In genomic region chr5:139543650-139544270, GRCm38 (mm10) we compare ENCODE assay signal across 8 mouse cellular contexts. TPM values are rescaled to one million over a fixed set of nuclear protein-coding genes. Genes with fewer than 3 reads are reported as not detected.
DNase-seq lines count a peak whose midpoint lies in the region; ATAC-seq and TF ChIP-seq lines count a peak whose summit lies in the region.

No protein-coding gene starts in this region.

- peaks cover 21% of the 10 kb centered on the region for H3K27me3 ChIP-seq in kidney, adult 2 months (replicated peaks; ENCODE audit: control insufficient read depth, insufficient read depth, low read length)
- H3K27me3 ChIP-seq in hindbrain, postnatal 0 days (ENCODE audit: insufficient read depth, low read length), result peaks cover 13% of the 10 kb centered on the region; the same call in 1 of the 2 replicates
- peaks cover 20% of the 10 kb centered on the region for H3K27me3 ChIP-seq in neural tube, embryonic 14.5 days (ENCODE audit: control insufficient read depth, insufficient read depth, low read length)

- 3% methylated on average over 70 of the region's 71 CpGs for WGBS in kidney, adult 2 months
- WGBS in hindbrain, postnatal 0 days, result 1% methylated on average over 70 of the region's 71 CpGs
- WGBS in neural tube, embryonic 14.5 days, result 1% methylated on average over 65 of the region's 71 CpGs

- peak overlapping the region; percentile 51 for H3K9ac ChIP-seq in hindbrain, postnatal 0 days (replicated peaks; ENCODE audit: low read length)
- peak overlapping the region; percentile 72 for H3K9ac ChIP-seq in neural tube, embryonic 14.5 days (replicated peaks; ENCODE audit: low read depth, low read length)

- DNase-seq in kidney, postnatal 4 days, result peak; percentile 71 to 78
- no peak for DNase-seq in kidney, adult 2 months
- DNase-seq in cerebellum, postnatal 25 days, result peak; percentile 93 to 95
- peak; percentile 95 for DNase-seq in hindbrain, postnatal 0 days (ENCODE audit: low spot score)
- DNase-seq in adrenal gland, adult 18-20 months (ENCODE audit: low spot score in 2 of 2), result no peak
- DNase-seq in urinary bladder, adult 2 months (ENCODE audit: low spot score), result no peak

- H3K36me3 ChIP-seq in kidney, adult 2 months (ENCODE audit: control insufficient read depth, insufficient read depth, low read length), result no peaks in the 10 kb centered on the region
- H3K36me3 ChIP-seq in hindbrain, postnatal 0 days (ENCODE audit: insufficient read depth, low read length), result no peaks in the 10 kb centered on the region
- H3K36me3 ChIP-seq in neural tube, embryonic 14.5 days (ENCODE audit: control insufficient read depth, insufficient read depth, low read length), result no peaks in the 10 kb centered on the region

- TF ChIP-seq POLR2A in kidney, adult 2 months (IDR thresholded peaks at IDR 0.05; ENCODE audit: low read depth, low read length), result no peak

- H3K4me3 ChIP-seq in kidney, adult 2 months (ENCODE audit: insufficient read depth, low read depth, low read length), result no peak overlapping the region
- peak overlapping the region; percentile 56 for H3K4me3 ChIP-seq in hindbrain, postnatal 0 days (ENCODE audit: low read length)
- peak overlapping the region; percentile 48 for H3K4me3 ChIP-seq in neural tube, embryonic 14.5 days (ENCODE audit: low read depth, low read length)

- peak; percentile 67 for ATAC-seq in hindbrain, postnatal 0 days
- ATAC-seq in neural tube, embryonic 14.5 days (ENCODE audit: low read depth), result peak; percentile 39
- ATAC-seq in megakaryocyte, adult 5-6 weeks (ENCODE audit: poor library complexity, severe bottlenecking), result no peak

- TF ChIP-seq CTCF in kidney, adult 2 months (conservative IDR thresholded peaks at IDR 0.05; ENCODE audit: insufficient read depth, insufficient read length, low read depth, low read length), result no peak
- TF ChIP-seq CTCF in hindbrain, postnatal 0 days (IDR thresholded peaks at IDR 0.05; ENCODE audit: low read depth), result no peak

- no peaks in the 10 kb centered on the region for H3K9me3 ChIP-seq in hindbrain, postnatal 0 days (ENCODE audit: low read length)
- H3K9me3 ChIP-seq in neural tube, embryonic 14.5 days (ENCODE audit: control insufficient read depth, low read length), result no peaks in the 10 kb centered on the region

- peak overlapping the region; percentile 53 for H3K4me2 ChIP-seq in hindbrain, postnatal 0 days (ENCODE audit: low read depth, low read length)
- H3K4me2 ChIP-seq in neural tube, embryonic 14.5 days (ENCODE audit: low read depth, low read length), result peak overlapping the region; percentile 71

- no peak overlapping the region for H3K27ac ChIP-seq in kidney, adult 2 months (ENCODE audit: insufficient read depth, low read depth, low read length)
- H3K27ac ChIP-seq in hindbrain, postnatal 0 days, result peak overlapping the region; percentile 69
- peak overlapping the region; percentile 70 for H3K27ac ChIP-seq in neural tube, embryonic 14.5 days (ENCODE audit: low read depth, low read length)

- H3K4me1 ChIP-seq in kidney, adult 2 months (ENCODE audit: control insufficient read depth, insufficient read depth, low read length), result no peaks in the 10 kb centered on the region
- no peaks in the 10 kb centered on the region for H3K4me1 ChIP-seq in hindbrain, postnatal 0 days (ENCODE audit: insufficient read depth, low read length)
- peaks cover 10% of the 10 kb centered on the region; the same call in 1 of the 2 replicates for H3K4me1 ChIP-seq in neural tube, embryonic 14.5 days (ENCODE audit: control insufficient read depth, insufficient read depth, low read length)

RNA-seq across cellular contexts. Expression of gene Uncx, which starts 0.5 kb away (rescaled TPM):
- 1.1 and 1.5 TPM in 2 replicates for polyA plus RNA-seq in kidney, adult 2 months (2012; rRNA removed)
- total RNA-seq in hindbrain, postnatal 0 days (2014; rRNA removed), result 31.3 and 47.0 TPM in 2 replicates
- 30.6 and 34.6 TPM in 2 replicates for polyA plus RNA-seq in hindbrain, postnatal 0 days (2015; fragmentation: Nextera tagmentation; extraction: Ambion mirVana)
- polyA plus RNA-seq in neural tube, embryonic 14.5 days (2014; fragmentation: Nextera tagmentation; extraction: Ambion mirVana), result 33.4 and 39.8 TPM in 2 replicates
- total RNA-seq in adrenal gland, adult 18-20 months (2021), result not detected
- polyA plus RNA-seq in urinary bladder, adult 2 months (2012; rRNA removed), result not detected in 2 replicates
- total RNA-seq in megakaryocyte, adult 5-6 weeks (2015), result not detected in 2 replicates
- not detected in 2 replicates for total RNA-seq in megakaryocyte, adult 5-6 weeks (2017)

RNA-seq across cellular contexts. Expression of gene Zfand2a, which starts 59.4 kb away (rescaled TPM):
- 11.8 and 12.4 TPM in 2 replicates for polyA plus RNA-seq in kidney, adult 2 months (2012; rRNA removed)
- total RNA-seq in hindbrain, postnatal 0 days (2014; rRNA removed), result 55.2 and 61.1 TPM in 2 replicates
- 19.4 and 26.2 TPM in 2 replicates for polyA plus RNA-seq in hindbrain, postnatal 0 days (2015; fragmentation: Nextera tagmentation; extraction: Ambion mirVana)
- 13.3 and 15.2 TPM in 2 replicates for polyA plus RNA-seq in neural tube, embryonic 14.5 days (2014; fragmentation: Nextera tagmentation; extraction: Ambion mirVana)
- 10 to 100 TPM; 36.4 to 38.9 TPM for total RNA-seq in adrenal gland, adult 18-20 months (2021)
- polyA plus RNA-seq in urinary bladder, adult 2 months (2012; rRNA removed), result 19.1 and 22.4 TPM in 2 replicates
- 11.4 and 14.9 TPM in 2 replicates for total RNA-seq in megakaryocyte, adult 5-6 weeks (2015)
- 6.7 and 21.9 TPM in 2 replicates for total RNA-seq in megakaryocyte, adult 5-6 weeks (2017)

Comparison
In these comparisons a context has a peak if more than half of its experiments do, and no peak if none do; other contexts are left out.
1. DNase-seq: peak in kidney, postnatal 4 days (2 of 2), cerebellum, postnatal 25 days (2 of 2) and hindbrain, postnatal 0 days (single experiment); none in kidney, adult 2 months (single experiment), adrenal gland, adult 18-20 months (0 of 2) and urinary bladder, adult 2 months (single experiment).
2. RNA of gene Uncx, which starts 0.5 kb away (polyA plus RNA-seq): 33.4 to 39.8 TPM in neural tube, embryonic 14.5 days and 30.6 to 34.6 TPM in hindbrain, postnatal 0 days; 1.1 to 1.5 TPM in kidney, adult 2 months and not detected in urinary bladder, adult 2 months; every median in the first group is over 10 times any median in the second.